Mouse (Mus musculus): ENCODE data around the gene Tmem62. TPM values are rescaled to one million over a fixed set of nuclear protein-coding genes. Genes with fewer than 3 reads are reported as not detected.

Gene Tmem62
- polyA plus RNA-seq, 1 experiment from 2014 or later: 3.7 TPM

DNA sequence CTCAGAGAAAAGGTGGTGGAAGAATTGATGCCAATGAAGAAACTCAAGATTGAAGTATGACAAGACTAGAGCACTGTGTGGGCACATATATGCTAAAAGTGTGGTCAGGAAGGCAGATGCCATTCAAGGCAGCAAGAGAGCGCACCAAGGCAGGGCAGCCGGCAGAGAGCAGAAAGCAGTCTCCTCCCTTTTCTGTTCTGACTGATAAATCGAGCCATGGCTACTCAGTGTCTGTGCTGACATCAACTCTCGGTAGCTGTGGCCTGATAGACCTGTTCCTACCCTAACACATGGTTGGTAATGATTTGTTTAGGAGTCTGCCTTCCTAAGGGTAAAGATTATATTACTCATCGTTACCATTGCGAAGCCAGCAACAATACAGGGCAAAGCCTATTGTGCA is 79.1 kb downstream of the Tmem62 start:
- peak; percentile 81 for ATAC-seq (replicated peaks; ENCODE audit: low FRiP score)
- no peak overlapping the region for H3K4me2 ChIP-seq
- WGBS: 59% methylated on average over 6 of the region's 6 CpGs

More for the DNA sequence above, 79.1 kb downstream of the Tmem62 start:
- Histone ChIP-seq H3K27me3 (replicated peaks; ENCODE audit: control insufficient read depth, insufficient read depth, low read length) (no peaks in the 10 kb centered on the region), H3K9ac (ENCODE audit: low read depth, low read length) (no peak overlapping the region), H3K27ac (ENCODE audit: low read depth, low read length) (no peak overlapping the region), H3K36me3 (ENCODE audit: control insufficient read depth, insufficient read depth, low read length) (no peaks in the 10 kb centered on the region), H3K9me3 (ENCODE audit: control insufficient read depth, low read length) (no peaks in the 10 kb centered on the region), H3K4me3 (ENCODE audit: low read depth, low read length) (no peak overlapping the region), H3K4me1 (replicated peaks; ENCODE audit: control insufficient read depth, insufficient read depth, low read length) (no peaks in the 10 kb centered on the region)
- no peak for DNase-seq (ENCODE audit: low spot score)

Small RNAs within 50 kb of the gene (microRNA-seq; reads per million reads assigned to microRNA genes)
- gene Gm44325 (ENCODE audit: borderline number of aligned reads): not detected

Other genes starting within 250 kb of the Tmem62 start
- gene Cdan1, start 126.9 kb upstream of the Tmem62 start, polyA plus RNA-seq (2014; fragmentation: Nextera tagmentation; extraction: Ambion mirVana): 9.3 and 9.9 TPM in 2 replicates
- gene Ttbk2, start 126.4 kb upstream of the Tmem62 start, polyA plus RNA-seq (2014; fragmentation: Nextera tagmentation; extraction: Ambion mirVana): 2.5 and 2.9 TPM in 2 replicates
- gene Ubr1, start 6.3 kb upstream of the Tmem62 start, polyA plus RNA-seq (2014; fragmentation: Nextera tagmentation; extraction: Ambion mirVana): 22.3 and 23.4 TPM in 2 replicates
- 42.6 and 45.0 TPM in 2 replicates for gene Ccndbp1, start 31.4 kb downstream of the Tmem62 start, polyA plus RNA-seq (2014; fragmentation: Nextera tagmentation; extraction: Ambion mirVana)
- 61.3 and 70.2 TPM in 2 replicates for gene Epb42, start 60.1 kb downstream of the Tmem62 start, polyA plus RNA-seq (2014; fragmentation: Nextera tagmentation; extraction: Ambion mirVana)
- gene Tgm5, start 108.8 kb downstream of the Tmem62 start, polyA plus RNA-seq (2014; fragmentation: Nextera tagmentation; extraction: Ambion mirVana): 0.16 and 0.38 TPM in 2 replicates
- gene Tgm7, start 132.8 kb downstream of the Tmem62 start, polyA plus RNA-seq (2014; fragmentation: Nextera tagmentation; extraction: Ambion mirVana): not detected in 2 replicates
- gene Adal, start 163.4 kb downstream of the Tmem62 start, polyA plus RNA-seq (2014; fragmentation: Nextera tagmentation; extraction: Ambion mirVana): 17.8 and 18.5 TPM in 2 replicates
- gene Lcmt2, start 163.6 kb downstream of the Tmem62 start, polyA plus RNA-seq (2014; fragmentation: Nextera tagmentation; extraction: Ambion mirVana): 16.8 and 17.1 TPM in 2 replicates
- 50.4 and 51.0 TPM in 2 replicates for gene Tubgcp4, start 193.6 kb downstream of the Tmem62 start, polyA plus RNA-seq (2014; fragmentation: Nextera tagmentation; extraction: Ambion mirVana)
- gene Zscan29, start 194.1 kb downstream of the Tmem62 start, polyA plus RNA-seq (2014; fragmentation: Nextera tagmentation; extraction: Ambion mirVana): 7.6 and 8.8 TPM in 2 replicates